Mouse (Mus musculus): ENCODE measurements at regions not wholly inside any gene's neighbourhood (a gene's known extent, or its start where the extent isn't known, plus 50 kb on each side); places are given as distances from the start of the nearest gene placed in this dataset.

DNA sequence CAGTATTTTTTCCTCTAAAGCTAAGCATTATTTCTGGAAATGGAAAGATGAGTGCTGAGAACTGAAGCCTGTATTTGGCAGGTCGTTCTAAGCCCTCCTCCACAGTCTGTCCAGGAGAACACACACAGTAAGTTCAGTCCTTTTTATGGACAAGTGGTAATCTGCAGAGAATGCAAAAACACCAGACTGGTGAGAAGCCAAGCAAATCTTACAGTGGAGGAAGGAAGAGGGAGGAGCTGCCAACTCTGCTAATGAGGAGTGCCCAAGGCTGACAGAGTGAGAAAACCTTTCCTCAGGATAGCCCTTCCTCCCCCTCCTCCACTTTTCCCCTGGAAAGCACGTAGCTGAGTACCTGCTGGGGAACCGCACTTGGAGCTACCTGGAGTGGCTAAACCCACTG is 899.8 kb downstream of the 5730522E02Rik start:
- 28% methylated on average over 3 of the region's 3 CpGs for WGBS

DNA sequence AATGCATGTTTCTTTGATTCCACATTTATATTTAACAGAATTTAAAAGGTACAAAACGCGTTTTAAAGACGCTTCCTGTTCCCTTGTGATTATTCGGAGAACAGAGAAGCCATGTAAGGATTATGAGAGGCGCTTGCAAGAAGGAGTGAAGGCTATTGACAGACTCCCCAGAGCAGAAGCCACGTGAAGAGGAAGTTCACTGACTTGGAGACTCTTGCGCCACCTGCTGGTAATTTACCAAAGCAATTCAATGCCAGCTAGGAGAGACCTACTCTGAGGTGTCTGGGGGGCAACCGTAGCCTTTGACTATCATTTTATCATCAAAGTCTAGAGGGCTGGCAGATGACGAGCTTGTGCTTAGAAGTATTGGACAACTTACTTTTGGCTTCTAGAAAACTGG is 909.4 kb downstream of the 5730522E02Rik start:
- DNase-seq = peak; percentile 24
- TF ChIP-seq POLR2A (IDR thresholded peaks at IDR 0.05; ENCODE audit: borderline replicate concordance, extremely low read depth, low read depth, low read length) (no peak), CTCF (IDR thresholded peaks at IDR 0.05; ENCODE audit: insufficient read depth, low read length) (peak; percentile 47; the same call in 1 of the 2 replicates)
- Histone ChIP-seq H3K4me3 (replicated peaks; ENCODE audit: extremely low read depth, low read depth, low read length) (no peak overlapping the region), H3K4me1 (ENCODE audit: control insufficient read depth, insufficient read depth, low read length) (no peaks in the 10 kb centered on the region)
- 14% methylated on average over 9 of the region's 9 CpGs for WGBS

More for the DNA sequence above, 899.8 kb downstream of the 5730522E02Rik start:
- TF ChIP-seq POLR2A (IDR thresholded peaks at IDR 0.05; ENCODE audit: borderline replicate concordance, extremely low read depth, low read depth, low read length) (no peak), CTCF (IDR thresholded peaks at IDR 0.05; ENCODE audit: insufficient read depth, low read length) (no peak)
- H3K4me3 ChIP-seq (replicated peaks; ENCODE audit: extremely low read depth, low read depth, low read length) = no peak overlapping the region
- no peaks in the 10 kb centered on the region for H3K4me1 ChIP-seq (ENCODE audit: control insufficient read depth, insufficient read depth, low read length)
- DNase-seq = no peak

DNA sequence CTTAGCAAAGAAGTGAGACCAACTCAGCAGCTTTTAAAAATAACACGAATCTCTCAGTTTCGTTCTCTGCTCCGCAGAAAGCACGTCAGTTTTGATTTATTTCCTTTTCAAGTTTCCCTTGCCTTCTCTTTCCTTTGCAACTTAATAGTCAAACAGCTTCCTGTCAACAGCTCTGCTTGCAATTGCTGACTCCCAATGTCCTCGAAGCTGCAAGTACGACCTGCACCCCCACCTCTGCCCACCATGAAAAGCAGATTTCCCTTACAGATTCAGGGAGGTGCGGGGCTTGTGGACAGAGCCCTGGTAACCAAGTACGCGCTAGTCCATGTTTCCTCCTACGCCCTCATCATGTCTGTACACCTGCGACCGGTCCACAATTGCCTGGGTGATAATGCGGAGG is 922.2 kb downstream of the 5730522E02Rik start:
- no peak for TF ChIP-seq CTCF (IDR thresholded peaks at IDR 0.05; ENCODE audit: insufficient read depth, low read length)
- TF ChIP-seq POLR2A (IDR thresholded peaks at IDR 0.05; ENCODE audit: borderline replicate concordance, extremely low read depth, low read depth, low read length) = no peak
- no peak for DNase-seq
- no peaks in the 10 kb centered on the region for H3K4me1 ChIP-seq (ENCODE audit: control insufficient read depth, insufficient read depth, low read length)
- WGBS = 38% methylated on average over 13 of the region's 13 CpGs
- H3K4me3 ChIP-seq (replicated peaks; ENCODE audit: extremely low read depth, low read depth, low read length) = no peak overlapping the region

DNA sequence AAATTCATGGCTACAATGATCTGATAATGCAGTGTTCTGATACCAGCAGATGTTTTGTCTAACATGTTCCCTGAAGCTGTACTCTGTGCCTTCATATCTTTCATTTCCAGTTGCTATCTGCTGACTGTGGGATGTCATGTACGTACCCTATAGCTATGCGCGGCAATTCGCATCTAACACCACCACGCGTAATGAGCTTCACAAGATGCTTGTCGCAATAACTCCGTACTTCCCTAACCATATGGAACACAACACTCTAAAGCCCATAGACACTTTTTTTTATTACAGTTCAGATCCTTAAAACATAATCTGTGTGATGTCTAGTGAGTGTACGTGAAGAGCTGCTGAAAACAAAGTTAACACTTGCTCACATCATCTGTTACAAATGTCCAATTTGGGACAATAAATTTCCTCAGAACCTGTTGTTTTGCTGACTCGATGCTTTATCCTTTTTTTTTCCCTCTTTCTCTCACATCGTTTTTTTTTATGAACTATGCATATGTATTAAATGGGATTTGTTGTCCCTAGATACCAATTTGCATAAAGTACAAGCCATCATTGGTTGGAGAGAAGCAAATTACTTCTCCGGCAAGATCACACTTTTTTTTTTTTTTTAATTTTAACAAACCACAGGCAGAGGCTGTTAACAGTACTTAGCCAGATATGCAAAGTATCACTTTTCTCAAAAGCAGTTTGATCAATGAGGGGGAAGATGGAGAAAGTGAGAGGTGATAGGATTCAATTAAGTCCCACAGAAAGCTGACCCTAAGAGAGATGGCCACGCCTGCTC is 922.9 kb downstream of the 5730522E02Rik start:
- Histone ChIP-seq H3K4me1 (ENCODE audit: control insufficient read depth, insufficient read depth, low read length) (no peaks in the 10 kb centered on the region), H3K4me3 (replicated peaks; ENCODE audit: extremely low read depth, low read depth, low read length) (no peak overlapping the region)
- no peak for TF ChIP-seq POLR2A (IDR thresholded peaks at IDR 0.05; ENCODE audit: borderline replicate concordance, extremely low read depth, low read depth, low read length)
- no peak for TF ChIP-seq CTCF (IDR thresholded peaks at IDR 0.05; ENCODE audit: insufficient read depth, low read length)
- 77% methylated on average over 13 of the region's 13 CpGs for WGBS
- no peak for DNase-seq

DNA sequence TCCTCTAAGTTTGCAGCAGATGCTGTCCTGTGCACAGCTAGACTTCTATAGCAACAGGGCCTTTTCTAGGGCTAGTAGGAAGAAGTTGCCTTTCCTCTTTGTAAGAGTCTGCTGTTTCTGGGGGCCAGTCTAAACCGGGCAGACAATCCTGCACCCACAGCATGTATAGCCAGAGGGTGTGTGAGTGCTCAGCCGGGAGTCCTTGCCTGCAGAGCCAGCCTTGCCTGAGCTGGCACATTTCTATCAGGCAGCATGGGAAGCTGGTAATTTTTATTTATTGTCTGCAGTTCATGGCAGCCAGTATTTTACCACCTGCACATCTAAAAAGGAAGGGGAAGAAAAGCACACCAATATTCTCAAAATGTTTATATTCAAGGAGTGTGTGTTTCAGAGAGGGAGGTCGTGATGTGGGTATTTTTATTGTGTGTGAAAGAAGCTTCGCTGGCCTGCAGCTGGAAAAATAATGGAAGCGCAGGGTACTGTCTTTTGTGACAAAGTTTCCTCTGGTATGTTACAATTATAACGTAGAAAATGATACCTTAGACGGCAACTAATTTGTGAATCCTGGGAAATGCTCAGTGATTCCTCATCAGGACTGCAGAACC is 940.5 kb downstream of the 5730522E02Rik start:
- DNase-seq = no peak
- Histone ChIP-seq H3K4me3 (replicated peaks; ENCODE audit: extremely low read depth, low read depth, low read length) (no peak overlapping the region), H3K4me1 (ENCODE audit: control insufficient read depth, insufficient read depth, low read length) (no peaks in the 10 kb centered on the region)
- 30% methylated on average over 7 of the region's 7 CpGs for WGBS
- TF ChIP-seq CTCF (IDR thresholded peaks at IDR 0.05; ENCODE audit: insufficient read depth, low read length) (no peak), POLR2A (IDR thresholded peaks at IDR 0.05; ENCODE audit: borderline replicate concordance, extremely low read depth, low read depth, low read length) (no peak)

DNA sequence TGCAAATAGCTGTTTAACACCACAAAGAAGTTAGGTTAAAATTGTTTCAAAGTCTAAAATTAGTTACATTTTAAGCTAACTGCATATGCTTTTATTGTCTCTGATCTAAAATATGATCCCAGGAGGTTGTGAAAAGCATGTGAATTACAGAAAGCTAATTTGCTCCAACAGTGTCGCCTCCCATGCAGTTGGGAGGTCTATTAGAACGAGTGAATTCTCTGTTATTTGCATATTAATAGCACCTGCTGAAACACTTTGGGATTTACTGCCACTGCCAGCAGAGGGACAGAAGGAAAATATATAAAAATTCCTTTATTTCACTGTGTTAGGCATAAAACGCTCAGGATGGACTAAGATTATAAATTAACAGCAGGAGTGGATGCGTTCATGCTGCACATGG is 947.7 kb downstream of the 5730522E02Rik start:
- no peak overlapping the region for H3K4me3 ChIP-seq (replicated peaks; ENCODE audit: extremely low read depth, low read depth, low read length)
- no peak for DNase-seq
- WGBS = 51% methylated on average over 4 of the region's 4 CpGs
- TF ChIP-seq POLR2A (IDR thresholded peaks at IDR 0.05; ENCODE audit: borderline replicate concordance, extremely low read depth, low read depth, low read length) = no peak
- TF ChIP-seq CTCF (IDR thresholded peaks at IDR 0.05; ENCODE audit: insufficient read depth, low read length) = no peak
- no peaks in the 10 kb centered on the region for H3K4me1 ChIP-seq (ENCODE audit: control insufficient read depth, insufficient read depth, low read length)

DNA sequence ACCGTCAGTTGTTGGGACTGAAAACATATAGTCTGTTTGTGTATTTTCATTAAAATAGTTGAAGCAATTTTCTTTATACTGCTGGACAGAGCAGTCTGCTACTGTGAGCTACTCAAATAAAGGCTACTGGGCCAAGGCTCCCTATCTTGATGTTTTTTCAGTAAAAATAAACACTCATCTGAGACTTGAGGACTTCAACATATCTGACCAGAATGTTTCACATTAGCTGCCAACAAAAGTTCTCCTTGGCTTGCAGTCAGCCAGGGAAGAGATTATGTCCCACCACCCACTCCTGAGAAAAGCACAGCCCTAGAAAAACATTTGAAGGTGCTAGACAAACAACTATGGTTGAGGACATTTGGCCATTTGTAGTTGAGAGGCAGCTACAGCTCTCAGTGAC is 950.9 kb downstream of the 5730522E02Rik start:
- Histone ChIP-seq H3K4me1 (ENCODE audit: control insufficient read depth, insufficient read depth, low read length) (no peaks in the 10 kb centered on the region), H3K4me3 (replicated peaks; ENCODE audit: extremely low read depth, low read depth, low read length) (no peak overlapping the region)
- TF ChIP-seq CTCF (IDR thresholded peaks at IDR 0.05; ENCODE audit: insufficient read depth, low read length) = no peak
- TF ChIP-seq POLR2A (IDR thresholded peaks at IDR 0.05; ENCODE audit: borderline replicate concordance, extremely low read depth, low read depth, low read length) = no peak
- 42% methylated on average over 1 of the region's 1 CpGs for WGBS
- DNase-seq = no peak

DNA sequence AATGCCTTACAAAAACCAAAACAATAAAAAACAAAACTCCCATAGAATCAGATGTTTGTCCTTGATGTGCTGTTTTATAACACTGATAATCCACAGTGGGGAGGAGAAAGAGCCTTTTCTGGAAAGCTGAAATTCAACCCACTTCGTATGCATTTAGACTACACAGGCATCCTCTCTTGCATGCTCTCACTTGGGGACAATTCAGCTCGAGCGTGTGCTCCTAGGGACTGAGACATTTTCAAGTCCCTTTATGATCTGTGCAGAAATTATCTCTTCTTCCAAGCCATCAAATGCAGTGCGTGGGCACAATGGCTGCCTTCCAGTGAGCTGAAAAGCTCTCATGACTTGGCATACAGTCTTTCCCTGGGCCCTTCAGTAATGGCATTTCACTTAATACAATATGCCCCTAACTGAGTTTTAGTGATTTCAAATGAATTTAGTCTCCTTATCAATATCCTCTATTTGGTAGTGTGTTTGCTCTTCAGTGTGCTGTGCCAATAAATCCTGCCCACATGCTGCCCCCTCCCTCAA is 977.1 kb downstream of the 5730522E02Rik start:
- no peak for TF ChIP-seq POLR2A (IDR thresholded peaks at IDR 0.05; ENCODE audit: borderline replicate concordance, extremely low read depth, low read depth, low read length)
- no peak for TF ChIP-seq CTCF (IDR thresholded peaks at IDR 0.05; ENCODE audit: insufficient read depth, low read length)
- Histone ChIP-seq H3K4me1 (ENCODE audit: control insufficient read depth, insufficient read depth, low read length) (no peaks in the 10 kb centered on the region), H3K4me3 (replicated peaks; ENCODE audit: extremely low read depth, low read depth, low read length) (no peak overlapping the region)
- DNase-seq = no peak
- 51% methylated on average over 4 of the region's 4 CpGs for WGBS
